ENCODE assay signal across 19 mouse cellular contexts in the genomic region with DNA sequence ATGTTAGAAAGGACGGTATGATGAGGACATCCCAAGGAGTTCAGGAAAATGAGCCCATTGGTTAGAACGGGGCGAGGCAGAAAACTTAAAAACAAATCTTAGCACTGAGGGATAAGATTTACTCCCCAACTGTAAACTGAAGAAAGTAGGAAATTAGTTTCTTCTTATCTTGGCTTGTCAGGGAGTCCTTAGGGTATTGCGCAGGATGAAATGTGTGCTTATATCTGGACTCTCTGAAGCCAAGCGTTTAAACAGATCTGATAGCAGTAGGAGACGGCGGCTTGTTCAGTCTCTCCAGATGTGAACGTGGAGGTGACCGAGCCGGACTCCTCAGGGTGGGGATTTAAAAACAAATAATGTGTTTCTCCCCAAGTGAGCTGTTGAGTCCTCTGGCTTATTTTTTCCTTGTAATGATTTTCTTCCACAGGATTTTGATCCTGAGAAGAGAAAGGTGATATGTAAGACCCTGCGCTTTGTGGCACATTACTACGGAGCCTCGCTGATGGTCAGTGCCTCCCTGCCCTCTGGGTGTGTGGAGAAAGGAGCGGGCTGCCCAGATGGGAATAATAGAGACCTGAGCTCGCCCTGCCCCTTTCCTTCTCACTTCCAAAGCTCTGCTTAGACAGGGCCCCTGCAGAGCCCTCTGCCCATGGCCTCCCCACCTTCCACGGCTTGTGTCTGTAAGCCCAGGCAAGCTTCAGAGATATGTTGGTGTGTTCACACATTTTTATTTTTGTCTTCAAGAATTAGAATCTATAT. TPM values are rescaled to one million over a fixed set of nuclear protein-coding genes. Genes with fewer than 3 reads are reported as not detected.
DNase-seq lines count a peak whose midpoint lies in the region; ATAC-seq lines count a peak whose summit lies in the region.
"Had no signal": no experiment of that assay in that cellular context is flagged by ENCODE, and none has a peak within 500 bp of the region (broad histone marks: within the 10 kb centered on the region; RNA-seq: fewer than 3 reads in every experiment).

No protein-coding gene starts in this region.

- peaks cover 49% of the 10 kb centered on the region for H3K4me1 ChIP-seq in forebrain, embryonic 10.5 days
- H3K4me1 ChIP-seq in forebrain, embryonic 14.5 days (ENCODE audit: control insufficient read depth, insufficient read depth, low read length) = peaks cover 2% of the 10 kb centered on the region; the same call in 1 of the 2 replicates
- peaks cover 28% of the 10 kb centered on the region for H3K4me1 ChIP-seq in kidney, embryonic 15.5 days
- H3K4me1 ChIP-seq in embryonic facial prominence, embryonic 11.5 days (ENCODE audit: control insufficient read depth, insufficient read depth, low read length) = no peaks in the 10 kb centered on the region
- no peaks in the 10 kb centered on the region for H3K4me1 ChIP-seq in midbrain, embryonic 14.5 days (ENCODE audit: control insufficient read depth, insufficient read depth, low read length)

- no peak for ATAC-seq in forebrain, embryonic 14.5 days
- ATAC-seq in kidney, embryonic 15.5 days (replicated peaks; ENCODE audit: low FRiP score) = no peak
- no peak for ATAC-seq in embryonic facial prominence, embryonic 11.5 days (replicated peaks; ENCODE audit: insufficient number of reproducible peaks, low FRiP score, low TSS enrichment, low read depth)
- no peak for ATAC-seq in midbrain, embryonic 14.5 days (ENCODE audit: low FRiP score, low TSS enrichment)
- ATAC-seq: forebrain, embryonic 16.5 days had no signal

- no peak overlapping the region for H3K9ac ChIP-seq in forebrain, embryonic 14.5 days (ENCODE audit: low read length)
- H3K9ac ChIP-seq in kidney, embryonic 15.5 days = no peak overlapping the region
- no peak overlapping the region for H3K9ac ChIP-seq in embryonic facial prominence, embryonic 11.5 days (replicated peaks; ENCODE audit: low read length)
- H3K9ac ChIP-seq in midbrain, embryonic 14.5 days (replicated peaks; ENCODE audit: low read length) = no peak overlapping the region
- H3K9ac ChIP-seq: embryonic facial prominence, embryonic 15.5 days; neural tube, embryonic 12.5 days had no signal

- H3K27me3 ChIP-seq in forebrain, embryonic 10.5 days (ENCODE audit: poor library complexity, severe bottlenecking) = no peaks in the 10 kb centered on the region
- H3K27me3 ChIP-seq in forebrain, embryonic 14.5 days (replicated peaks; ENCODE audit: control insufficient read depth, insufficient read depth, low read length) = no peaks in the 10 kb centered on the region
- H3K27me3 ChIP-seq in kidney, embryonic 15.5 days = no peaks in the 10 kb centered on the region
- no peaks in the 10 kb centered on the region for H3K27me3 ChIP-seq in embryonic facial prominence, embryonic 11.5 days (ENCODE audit: control insufficient read depth, insufficient read depth, low read length)
- no peaks in the 10 kb centered on the region for H3K27me3 ChIP-seq in midbrain, embryonic 14.5 days (ENCODE audit: control insufficient read depth, insufficient read depth, low read length)
- H3K27me3 ChIP-seq: embryonic facial prominence, embryonic 15.5 days; neural tube, embryonic 12.5 days had no signal

- no peak overlapping the region for H3K4me3 ChIP-seq in forebrain, embryonic 10.5 days
- no peak overlapping the region for H3K4me3 ChIP-seq in forebrain, embryonic 14.5 days (ENCODE audit: low read depth, low read length)
- no peak overlapping the region for H3K4me3 ChIP-seq in kidney, embryonic 15.5 days (replicated peaks)
- H3K4me3 ChIP-seq in embryonic facial prominence, embryonic 11.5 days (ENCODE audit: low read depth, low read length) = no peak overlapping the region
- H3K4me3 ChIP-seq in midbrain, embryonic 14.5 days (replicated peaks; ENCODE audit: low read depth, low read length) = no peak overlapping the region
- H3K4me3 ChIP-seq: embryonic facial prominence, embryonic 15.5 days; neural tube, embryonic 12.5 days had no signal

- 51% methylated on average over 16 of the region's 16 CpGs for WGBS in forebrain, embryonic 10.5 days
- 54% methylated on average over 16 of the region's 16 CpGs for WGBS in forebrain, embryonic 14.5 days
- 40% methylated on average over 16 of the region's 16 CpGs for WGBS in kidney, embryonic 15.5 days
- WGBS in embryonic facial prominence, embryonic 11.5 days = 32% methylated on average over 16 of the region's 16 CpGs
- 50% methylated on average over 16 of the region's 16 CpGs for WGBS in midbrain, embryonic 14.5 days

- peak overlapping the region; percentile 49 for H3K27ac ChIP-seq in forebrain, embryonic 10.5 days
- H3K27ac ChIP-seq in forebrain, embryonic 14.5 days (ENCODE audit: low read depth, low read length) = no peak overlapping the region
- H3K27ac ChIP-seq in kidney, embryonic 15.5 days = 0 out of 2 replicates have a peak overlapping the region, but pooled peaks have one; percentile 33
- H3K27ac ChIP-seq in embryonic facial prominence, embryonic 11.5 days (replicated peaks; ENCODE audit: low read depth, low read length) = no peak overlapping the region
- peak overlapping the region; percentile 52; the same call in 1 of the 2 replicates for H3K27ac ChIP-seq in midbrain, embryonic 14.5 days (replicated peaks; ENCODE audit: low read depth, low read length)
- H3K27ac ChIP-seq: embryonic facial prominence, embryonic 15.5 days; neural tube, embryonic 12.5 days had no signal

- 0 out of 2 replicates have a peak, but pooled peaks cover 4% of the 10 kb centered on the region for H3K36me3 ChIP-seq in forebrain, embryonic 10.5 days (replicated peaks)
- H3K36me3 ChIP-seq in forebrain, embryonic 14.5 days (ENCODE audit: control insufficient read depth, insufficient read depth, low read length) = no peaks in the 10 kb centered on the region
- no peaks in the 10 kb centered on the region for H3K36me3 ChIP-seq in kidney, embryonic 15.5 days
- no peaks in the 10 kb centered on the region for H3K36me3 ChIP-seq in embryonic facial prominence, embryonic 11.5 days (replicated peaks; ENCODE audit: control insufficient read depth, insufficient read depth, low read depth, low read length)
- 0 out of 2 replicates have a peak, but pooled peaks cover 4% of the 10 kb centered on the region for H3K36me3 ChIP-seq in midbrain, embryonic 14.5 days (ENCODE audit: control insufficient read depth, insufficient read depth, low read length)
- H3K36me3 ChIP-seq: embryonic facial prominence, embryonic 15.5 days; neural tube, embryonic 12.5 days had no signal

- no peak overlapping the region for H3K4me2 ChIP-seq in forebrain, embryonic 14.5 days (ENCODE audit: low read length)
- no peak overlapping the region for H3K4me2 ChIP-seq in kidney, embryonic 15.5 days
- H3K4me2 ChIP-seq in embryonic facial prominence, embryonic 11.5 days (ENCODE audit: low read depth, low read length) = no peak overlapping the region
- H3K4me2 ChIP-seq in midbrain, embryonic 14.5 days (ENCODE audit: low read length) = no peak overlapping the region
- H3K4me2 ChIP-seq: embryonic facial prominence, embryonic 15.5 days; heart, embryonic 11.5 days; liver, embryonic 11.5 days; neural tube, embryonic 12.5 days had no signal

- peak; percentile 44 for DNase-seq in forebrain, embryonic 10.5 days (ENCODE audit: extremely low spot score, low spot score)
- DNase-seq in forebrain, embryonic 14.5 days (ENCODE audit: low spot score) = no peak
- no peak for DNase-seq in kidney, adult 9 months
- DNase-seq in embryonic facial prominence, embryonic 11.5 days (ENCODE audit: low spot score) = peak; percentile 40
- DNase-seq in midbrain, embryonic 14.5 days = peak; percentile 19
- no peak for DNase-seq in neural tube, embryonic 10.5 days (ENCODE audit: extremely low spot score, low spot score)
- no peak for DNase-seq in cerebellum, adult 8-10 months
- DNase-seq: cerebellum, adult 9-10 months; gastrocnemius, postnatal 10 days; kidney, postnatal 36 days; layer of hippocampus, postnatal 36 days; thymus, postnatal 4 days had no signal

- no peaks in the 10 kb centered on the region for H3K9me3 ChIP-seq in forebrain, embryonic 10.5 days
- no peaks in the 10 kb centered on the region for H3K9me3 ChIP-seq in forebrain, embryonic 14.5 days (replicated peaks; ENCODE audit: control insufficient read depth, low read length)
- no peaks in the 10 kb centered on the region for H3K9me3 ChIP-seq in kidney, embryonic 15.5 days (replicated peaks)
- H3K9me3 ChIP-seq in embryonic facial prominence, embryonic 11.5 days (replicated peaks; ENCODE audit: control insufficient read depth, low read length) = no peaks in the 10 kb centered on the region
- no peaks in the 10 kb centered on the region for H3K9me3 ChIP-seq in midbrain, embryonic 14.5 days (ENCODE audit: control insufficient read depth, low read length)
- H3K9me3 ChIP-seq: embryonic facial prominence, embryonic 15.5 days; neural tube, embryonic 12.5 days had no signal

RNA-seq across cellular contexts. Expression of a gene that starts 18.2 kb away (rescaled TPM):
- polyA plus RNA-seq in forebrain, embryonic 10.5 days (2016; fragmentation: Nextera tagmentation; extraction: Ambion mirVana) = 35.5 and 36.0 TPM in 2 replicates
- 42.5 and 43.3 TPM in 2 replicates for polyA plus RNA-seq in forebrain, embryonic 14.5 days (2014; fragmentation: Nextera tagmentation; extraction: Ambion mirVana)
- 51.0 and 52.8 TPM in 2 replicates for polyA plus RNA-seq in kidney, embryonic 15.5 days (2015; fragmentation: Nextera tagmentation; extraction: Ambion mirVana)
- polyA plus RNA-seq in embryonic facial prominence, embryonic 11.5 days (2014; fragmentation: Nextera tagmentation; extraction: Ambion mirVana) = 46.2 and 48.0 TPM in 2 replicates
- 31.9 and 36.2 TPM in 2 replicates for polyA plus RNA-seq in midbrain, embryonic 14.5 days (2014; fragmentation: Nextera tagmentation; extraction: Ambion mirVana)

RNA-seq across cellular contexts. Expression of a gene that starts 31.6 kb away (rescaled TPM):
- 0.23 and 0.33 TPM in 2 replicates for polyA plus RNA-seq in forebrain, embryonic 10.5 days (2016; fragmentation: Nextera tagmentation; extraction: Ambion mirVana)
- 0.05 TPM in 1 of 2 replicates, not detected in the other for polyA plus RNA-seq in forebrain, embryonic 14.5 days (2014; fragmentation: Nextera tagmentation; extraction: Ambion mirVana)
- polyA plus RNA-seq in kidney, embryonic 15.5 days (2015; fragmentation: Nextera tagmentation; extraction: Ambion mirVana) = 0.13 and 0.27 TPM in 2 replicates
- polyA plus RNA-seq in embryonic facial prominence, embryonic 11.5 days (2014; fragmentation: Nextera tagmentation; extraction: Ambion mirVana) = 0.06 and 0.27 TPM in 2 replicates
- polyA plus RNA-seq in midbrain, embryonic 14.5 days (2014; fragmentation: Nextera tagmentation; extraction: Ambion mirVana) = 0.09 TPM in 2 replicates
- polyA plus RNA-seq: forebrain, embryonic 16.5 days; heart, embryonic 11.5 days; lung, embryonic 16.5 days; neural tube, embryonic 12.5 days had no signal

RNA-seq across cellular contexts. Expression of a gene that starts 38.3 kb away (rescaled TPM):
- polyA plus RNA-seq in forebrain, embryonic 10.5 days (2016; fragmentation: Nextera tagmentation; extraction: Ambion mirVana) = 5.3 and 5.4 TPM in 2 replicates
- 3.6 and 4.1 TPM in 2 replicates for polyA plus RNA-seq in forebrain, embryonic 14.5 days (2014; fragmentation: Nextera tagmentation; extraction: Ambion mirVana)
- polyA plus RNA-seq in kidney, embryonic 15.5 days (2015; fragmentation: Nextera tagmentation; extraction: Ambion mirVana) = 4.0 TPM in 2 replicates
- 2.5 and 2.6 TPM in 2 replicates for polyA plus RNA-seq in embryonic facial prominence, embryonic 11.5 days (2014; fragmentation: Nextera tagmentation; extraction: Ambion mirVana)
- polyA plus RNA-seq in midbrain, embryonic 14.5 days (2014; fragmentation: Nextera tagmentation; extraction: Ambion mirVana) = 0.28 and 1.2 TPM in 2 replicates

Comparison
In these comparisons a context has a peak if more than half of its experiments do, and no peak if none do; other contexts are left out.
1. DNase-seq: peak in forebrain, embryonic 10.5 days (single experiment), embryonic facial prominence, embryonic 11.5 days (single experiment) and midbrain, embryonic 14.5 days (single experiment); none in forebrain, embryonic 14.5 days (single experiment), kidney, adult 9 months (single experiment), neural tube, embryonic 10.5 days (single experiment) and cerebellum, adult 8-10 months (single experiment).
2. H3K27ac ChIP-seq: peak in forebrain, embryonic 10.5 days (single experiment), kidney, embryonic 15.5 days (single experiment) and midbrain, embryonic 14.5 days (single experiment); none in forebrain, embryonic 14.5 days (single experiment) and embryonic facial prominence, embryonic 11.5 days (single experiment).